Mouse (Mus musculus) cerebellum, adult 8-10 months (tissue): Measurements from ENCODE around the gene Vmn1r177.
"Not testable (repeated sequence)": the region's sequence is repeated elsewhere in the genome, so short reads cannot be mapped to it uniquely, and the experiment has no call there.

Source experiments
- DNase-seq: peaks from one replicate; pipeline ENCODE4 v3.0.0; 2022

Gene Vmn1r177

GRCm38 (mm10) chr7:23866349-23866748 is at the start of gene Vmn1r177:
Gene Vmn1r177 (minus strand): TSS chr7:23866449.
- not testable (repeated sequence) for DNase-seq

- DNase-seq, result no peak
These were observed 25.5 kb upstream of the Vmn1r177 start, which contains the start of gene Vmn1r178 for GRCm38 (mm10) chr7:23891709-23892108. Gene Vmn1r178 (plus strand): TSS chr7:23892009.

- DNase-seq, result not testable (repeated sequence)
These were observed 10.7 kb upstream of the Vmn1r177 start for GRCm38 (mm10) chr7:23876918-23877317.

- not testable (repeated sequence) for DNase-seq
These were observed 29.0 kb downstream of the Vmn1r177 start, which contains the start of gene Vmn1r176 for GRCm38 (mm10) chr7:23837272-23837671. Gene Vmn1r176 (minus strand): TSS chr7:23837372.
